Mouse (Mus musculus) midbrain, embryonic 16.5 days (tissue): ENCODE data around the gene Map3k14. TPM values are rescaled to one million over a fixed set of nuclear protein-coding genes. Genes with fewer than 3 reads are reported as not detected.

Experiments
- ATAC-seq: fragments of 200-750 bp; cut with Nextera tagmentation; 2 replicates; pipeline ENCODE4 v1.8.0; 2017; ENCODE audit warnings: moderate TSS enrichment
- H3K27ac ChIP-seq: fragments of 300-500 bp; sonication (generic); 2 replicates; pipeline ENCODE4 v1.5.1; 2014; ENCODE audit warnings: mild to moderate bottlenecking, low read length, mixed read lengths
- H3K27me3 ChIP-seq: fragments of 300-500 bp; sonication (generic); 2 replicates; pipeline ENCODE4 v1.6.1; 2014; ENCODE audit warnings: low read depth, low read length, mixed read lengths; ENCODE audit not compliant: control insufficient read depth, insufficient read depth
- H3K36me3 ChIP-seq: fragments of 300-500 bp; sonication (generic); 2 replicates; pipeline ENCODE4 v1.6.1; 2014; ENCODE audit warnings: mild to moderate bottlenecking, low read length, moderate library complexity, mixed read lengths; ENCODE audit not compliant: control insufficient read depth, insufficient read depth
- H3K4me1 ChIP-seq: fragments of 300-500 bp; sonication (generic); 2 replicates; pipeline ENCODE4 v1.6.1; 2014; ENCODE audit warnings: mild to moderate bottlenecking, low read length, mixed read lengths; ENCODE audit not compliant: control insufficient read depth, insufficient read depth
- H3K4me2 ChIP-seq: fragments of 300-500 bp; sonication (generic); 2 replicates; pipeline ENCODE4 v1.6.1; 2014; ENCODE audit warnings: mild to moderate bottlenecking, low read length, mixed read lengths
- H3K4me3 ChIP-seq: fragments of 300-500 bp; sonication (generic); 2 replicates; pipeline ENCODE4 v1.5.1; 2014; ENCODE audit warnings: low read depth, mild to moderate bottlenecking, low read length, moderate library complexity, mixed read lengths
- H3K9ac ChIP-seq: fragments of 300-500 bp; sonication (generic); 2 replicates; pipeline ENCODE4 v1.6.1; 2014; ENCODE audit warnings: low read depth, low read length, mixed read lengths
- H3K9me3 ChIP-seq: fragments of 300-500 bp; sonication (generic); replicated peaks from 2 replicates; pipeline ENCODE4 v1.6.1; 2014; ENCODE audit warnings: mild to moderate bottlenecking, low read length, mixed read lengths; ENCODE audit not compliant: control insufficient read depth, poor library complexity, severe bottlenecking
- WGBS: fragments of 180-500 bp; shearing (Covaris S2); extraction: QIAGEN DNeasy Blood & Tissue Kit; methylation state at CpG from one replicate; pipeline ENCODE4 v1.1.7; 2014; 5-methylcytosine and 5-hydroxymethylcytosine counted together
- polyA plus RNA-seq: library from polyadenylated mRNA; unstranded; fragments of >200 nt; fragmentation: Nextera tagmentation; extraction: Ambion mirVana; gene quantifications from 2 replicates; pipeline ENCODE4 v1.2.1, GENCODE M21; 2015

The Map3k14 gene
- polyA plus RNA-seq, 1 experiment from 2014 or later, result 4.4 TPM

DNA sequence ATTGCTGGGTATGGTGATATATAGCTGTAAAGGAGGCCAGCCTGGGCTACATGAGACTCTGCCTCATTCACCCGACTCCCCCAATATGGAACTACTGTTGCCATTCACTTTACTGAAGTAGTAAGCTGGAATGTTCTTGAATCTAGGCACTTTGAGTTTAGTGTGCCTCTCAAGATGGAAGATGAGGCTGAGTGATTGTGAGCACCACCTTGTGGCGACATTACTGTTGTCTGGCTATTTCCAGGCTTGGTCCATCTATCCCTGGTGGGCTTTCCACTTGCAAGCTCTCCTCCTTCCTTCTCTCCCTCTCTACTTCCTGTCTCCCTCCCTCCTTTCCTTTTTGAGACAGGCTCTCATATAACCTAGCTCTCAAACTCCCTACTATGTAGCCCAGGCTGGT, 82.4 kb downstream of the Map3k14 start:
- Histone ChIP-seq H3K4me1 (no peaks in the 10 kb centered on the region), H3K4me3 (no peak overlapping the region), H3K4me2 (no peak overlapping the region), H3K9ac (no peak overlapping the region), H3K27ac (no peak overlapping the region), H3K36me3 (no peaks in the 10 kb centered on the region; the same call in 1 of the 2 replicates), H3K9me3 (no peaks in the 10 kb centered on the region), H3K27me3 (no peaks in the 10 kb centered on the region)
- ATAC-seq, result no peak
- 41% methylated on average over 2 of the region's 2 CpGs for WGBS

DNA sequence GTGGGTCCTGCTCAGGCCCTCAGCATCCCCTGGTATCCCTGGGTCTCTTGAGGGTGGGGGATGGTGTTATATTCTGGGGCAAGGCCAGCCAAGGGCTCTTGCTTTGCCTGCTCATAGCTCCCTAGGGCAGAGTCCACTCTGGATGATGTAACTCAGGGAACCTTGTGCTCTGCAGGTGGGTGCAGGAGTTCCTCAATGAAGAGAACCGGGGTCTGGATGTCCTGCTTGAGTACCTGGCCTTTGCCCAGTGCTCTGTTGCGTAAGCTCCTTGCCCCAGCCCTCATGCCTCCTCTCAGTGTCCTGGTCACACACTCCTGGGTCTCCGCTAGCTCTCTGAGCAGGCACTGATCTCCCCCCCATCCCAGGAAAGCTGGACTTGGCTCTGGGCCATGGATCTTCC, 85.4 kb downstream of the Map3k14 start:
- no peaks in the 10 kb centered on the region; the same call in 1 of the 2 replicates for H3K36me3 ChIP-seq
- 66% methylated on average over 3 of the region's 3 CpGs for WGBS
- H3K4me1 ChIP-seq, result no peaks in the 10 kb centered on the region
- H3K4me2 ChIP-seq, result no peak overlapping the region
- H3K4me3 ChIP-seq, result no peak overlapping the region
- no peak for ATAC-seq
- H3K9me3 ChIP-seq, result no peaks in the 10 kb centered on the region
- H3K27ac ChIP-seq, result no peak overlapping the region
- no peak overlapping the region for H3K9ac ChIP-seq
- H3K27me3 ChIP-seq, result no peaks in the 10 kb centered on the region

DNA sequence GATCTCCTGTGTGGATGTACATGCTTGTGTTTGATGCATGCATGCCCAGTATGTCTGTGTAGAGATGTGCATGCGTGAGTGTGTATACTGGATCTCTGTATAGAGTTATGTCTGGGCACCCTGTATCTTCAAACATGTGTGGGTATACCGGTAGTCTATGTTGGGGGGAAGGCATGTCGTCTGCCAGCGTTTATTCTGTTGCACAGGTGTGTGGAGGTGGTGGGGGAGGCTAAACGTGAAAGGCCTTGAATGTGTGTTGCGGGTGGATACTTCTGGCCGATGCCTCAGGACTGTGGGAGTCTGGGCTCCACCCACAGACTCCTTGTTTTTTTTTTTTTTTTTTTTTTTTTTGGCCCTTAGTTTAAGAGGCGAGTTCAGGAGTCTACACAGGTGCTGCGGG, 85.9 kb downstream of the Map3k14 start:
- 77% methylated on average over 9 of the region's 9 CpGs for WGBS
- H3K9me3 ChIP-seq, result no peaks in the 10 kb centered on the region
- no peak overlapping the region for H3K9ac ChIP-seq
- no peaks in the 10 kb centered on the region for H3K27me3 ChIP-seq
- no peak overlapping the region for H3K27ac ChIP-seq
- no peak overlapping the region for H3K4me2 ChIP-seq
- no peak overlapping the region for H3K4me3 ChIP-seq
- H3K4me1 ChIP-seq, result no peaks in the 10 kb centered on the region
- ATAC-seq, result no peak
- no peaks in the 10 kb centered on the region; the same call in 1 of the 2 replicates for H3K36me3 ChIP-seq

DNA sequence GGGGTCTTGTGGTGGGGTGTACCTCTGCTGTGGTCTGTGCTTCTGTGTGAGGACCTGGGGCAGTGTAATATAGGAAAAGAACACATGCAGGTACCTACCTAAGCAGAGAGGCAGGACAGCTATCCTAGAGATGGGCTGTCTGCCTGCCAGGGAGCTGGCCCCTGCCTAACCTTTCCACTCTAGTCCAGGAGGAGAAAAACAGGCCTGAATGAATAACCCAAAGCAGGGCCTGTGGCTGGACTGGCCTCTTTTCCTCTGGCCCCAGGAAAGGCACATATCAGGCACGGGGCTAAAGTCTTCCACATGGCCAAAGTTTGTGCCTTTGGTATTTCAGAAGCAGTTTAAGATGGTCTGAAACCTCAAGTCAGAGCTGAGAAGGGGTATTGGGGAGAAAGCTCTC, 86.8 kb downstream of the Map3k14 start:
- Histone ChIP-seq H3K9me3 (no peaks in the 10 kb centered on the region), H3K4me1 (no peaks in the 10 kb centered on the region), H3K9ac (no peak overlapping the region), H3K4me2 (no peak overlapping the region), H3K27me3 (no peaks in the 10 kb centered on the region), H3K36me3 (no peaks in the 10 kb centered on the region), H3K27ac (no peak overlapping the region), H3K4me3 (no peak overlapping the region)
- ATAC-seq, result no peak
- 69% methylated on average over 1 of the region's 1 CpGs for WGBS

DNA sequence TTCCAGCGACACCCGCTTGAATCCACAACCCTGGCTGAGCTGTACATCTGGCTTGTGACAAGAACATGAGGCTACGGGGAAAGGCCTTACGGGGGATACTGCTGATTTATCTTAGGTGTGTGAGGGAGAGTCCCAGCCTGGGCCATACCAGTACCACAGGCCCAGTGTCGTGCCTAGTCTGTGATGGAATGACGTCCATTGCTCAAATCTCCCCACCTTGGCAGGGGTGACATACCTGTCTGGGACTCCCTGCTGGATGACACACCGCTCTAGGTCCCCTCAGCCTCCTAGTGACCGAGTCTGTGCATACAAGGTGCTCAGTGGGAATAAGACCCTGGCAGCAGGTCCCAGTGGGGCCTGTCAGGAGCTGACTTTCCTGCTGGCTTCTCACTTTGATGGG, 88.5 kb downstream of the Map3k14 start:
- H3K9me3 ChIP-seq, result no peaks in the 10 kb centered on the region
- H3K27me3 ChIP-seq, result no peaks in the 10 kb centered on the region
- no peaks in the 10 kb centered on the region for H3K36me3 ChIP-seq
- no peak for ATAC-seq
- peaks cover 3% of the 10 kb centered on the region; the same call in 1 of the 2 replicates for H3K4me1 ChIP-seq
- no peak overlapping the region for H3K4me2 ChIP-seq
- no peak overlapping the region for H3K4me3 ChIP-seq
- no peak overlapping the region for H3K9ac ChIP-seq
- 89% methylated on average over 8 of the region's 8 CpGs for WGBS
- no peak overlapping the region for H3K27ac ChIP-seq

DNA sequence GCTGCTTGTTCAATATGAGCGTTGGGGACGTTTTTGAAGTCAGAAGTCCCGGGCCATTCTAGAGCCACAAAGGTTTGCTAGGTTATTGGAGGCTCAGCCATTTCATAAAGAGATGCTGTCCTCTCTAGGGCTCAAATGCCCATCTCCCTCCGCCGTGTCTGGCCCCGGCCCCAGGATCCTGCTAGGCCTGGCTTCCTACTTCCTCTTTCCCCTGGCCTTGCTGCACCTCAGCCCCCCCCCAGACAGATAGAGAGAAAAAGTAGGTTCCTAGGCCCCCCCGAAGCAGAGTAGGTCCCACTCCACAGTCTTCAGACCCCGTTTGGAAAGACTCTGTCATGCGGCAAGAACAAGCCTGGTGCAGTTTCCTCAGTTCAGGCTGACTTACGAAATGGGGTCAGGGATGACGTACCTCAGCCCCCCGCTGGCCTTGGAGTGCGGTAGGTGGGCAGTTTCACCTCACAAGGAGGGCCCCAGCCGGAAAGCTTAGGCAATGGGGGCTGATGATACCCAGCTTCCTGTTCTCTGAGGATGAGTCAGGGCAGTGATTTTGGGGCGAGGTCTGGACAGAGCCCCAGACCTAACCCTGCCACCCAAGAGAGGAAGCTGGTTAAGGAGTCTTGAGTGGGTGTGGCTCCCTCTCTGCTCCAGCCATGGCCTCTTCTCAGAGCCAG, 89.3 kb downstream of the Map3k14 start:
- Histone ChIP-seq H3K9ac (no peak overlapping the region), H3K9me3 (no peaks in the 10 kb centered on the region), H3K4me3 (no peak overlapping the region), H3K27ac (no peak overlapping the region), H3K4me2 (no peak overlapping the region), H3K4me1 (peaks cover 4% of the 10 kb centered on the region), H3K27me3 (no peaks in the 10 kb centered on the region), H3K36me3 (no peaks in the 10 kb centered on the region)
- no peak for ATAC-seq
- WGBS, result 81% methylated on average over 15 of the region's 15 CpGs

DNA sequence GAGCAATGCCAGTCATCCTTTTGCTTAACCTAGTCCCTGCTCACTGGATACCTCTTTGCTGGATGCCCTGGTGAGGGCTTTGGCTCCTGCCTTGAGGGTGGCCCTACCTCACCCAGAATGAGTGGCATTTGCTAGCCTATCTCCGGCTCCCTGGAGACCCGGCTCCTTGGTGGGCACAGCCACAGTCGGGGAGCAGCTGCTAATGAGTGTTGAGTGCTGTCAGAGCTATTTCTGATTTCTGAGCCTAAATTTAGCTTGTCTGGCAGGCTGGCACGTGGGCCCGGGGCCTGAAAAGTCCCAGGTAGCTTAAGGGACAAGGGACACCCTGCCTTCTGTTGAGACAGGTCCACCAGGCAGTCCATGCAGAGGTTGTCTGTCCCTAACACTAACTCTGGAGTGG, 90.1 kb downstream of the Map3k14 start:
- ATAC-seq, result no peak

DNA sequence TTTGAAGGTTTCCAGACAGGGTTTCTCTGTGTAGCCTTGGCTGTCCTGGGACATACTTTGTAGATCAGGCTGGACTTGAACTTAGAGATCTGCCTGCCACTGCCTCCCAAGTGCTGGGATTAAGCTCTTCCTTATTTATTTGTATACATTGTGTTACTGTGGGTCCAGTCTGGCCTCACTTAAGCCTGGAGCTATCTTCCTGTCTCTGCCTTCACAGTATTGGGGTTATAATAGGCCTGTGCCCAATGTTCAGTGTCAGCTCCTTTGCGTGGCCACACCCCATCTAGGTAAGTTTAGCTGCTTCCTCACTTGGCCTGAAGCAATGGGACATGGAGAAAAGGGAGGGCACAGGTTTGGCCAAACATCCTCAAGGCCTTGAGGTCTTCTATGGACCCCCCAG, 90.8 kb downstream of the Map3k14 start:
- Histone ChIP-seq H3K9me3 (no peaks in the 10 kb centered on the region), H3K27ac (no peak overlapping the region), H3K4me1 (peaks cover 18% of the 10 kb centered on the region), H3K27me3 (no peaks in the 10 kb centered on the region), H3K36me3 (no peaks in the 10 kb centered on the region), H3K9ac (no peak overlapping the region), H3K4me2 (no peak overlapping the region), H3K4me3 (no peak overlapping the region)
- WGBS, result 96% methylated on average over 1 of the region's 1 CpGs
- no peak for ATAC-seq

More for the DNA sequence above, 90.1 kb downstream of the Map3k14 start:
- Histone ChIP-seq H3K27ac (no peak overlapping the region), H3K9me3 (no peaks in the 10 kb centered on the region), H3K4me3 (no peak overlapping the region), H3K27me3 (no peaks in the 10 kb centered on the region), H3K4me2 (no peak overlapping the region), H3K4me1 (peaks cover 11% of the 10 kb centered on the region), H3K9ac (no peak overlapping the region), H3K36me3 (no peaks in the 10 kb centered on the region)
- 77% methylated on average over 5 of the region's 5 CpGs for WGBS

DNA sequence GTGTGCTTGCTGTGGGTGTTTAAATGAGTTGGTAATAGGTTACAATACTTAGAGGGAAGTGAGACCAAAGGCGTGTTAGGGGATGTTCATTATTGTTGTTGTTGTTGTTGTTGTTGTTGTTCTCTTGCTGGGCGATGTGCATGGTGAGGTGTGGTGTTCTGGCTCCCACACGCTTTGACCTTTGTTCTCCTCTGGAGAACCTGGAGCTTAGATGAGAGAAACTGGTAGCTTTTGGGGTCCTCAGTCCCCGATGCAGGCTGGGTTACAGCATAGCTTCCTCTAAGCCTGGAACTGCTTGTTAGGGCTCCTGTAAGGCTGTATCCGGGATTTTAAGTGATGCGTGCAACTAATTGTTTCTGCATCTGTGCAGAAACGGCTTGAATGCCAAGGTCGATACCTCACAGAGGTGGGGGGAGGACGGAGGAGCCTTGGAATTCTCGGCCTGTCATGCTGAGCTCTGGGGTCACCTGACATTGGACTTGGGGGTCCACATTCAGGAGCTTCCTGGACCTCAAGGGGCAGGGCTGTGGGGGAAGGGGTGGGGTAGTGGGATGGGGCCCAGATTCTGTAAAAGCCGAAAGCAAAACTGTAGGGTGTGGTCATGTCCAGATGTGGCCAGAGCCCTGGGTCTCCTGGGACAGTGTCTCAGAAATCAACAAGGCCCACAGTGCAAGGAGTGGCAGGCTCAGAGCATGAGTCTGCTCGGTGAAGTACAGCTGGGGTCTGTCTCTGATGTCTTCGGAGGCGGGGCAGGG, 91.4 kb downstream of the Map3k14 start:
- no peak for ATAC-seq
- 75% methylated on average over 14 of the region's 14 CpGs for WGBS
- Histone ChIP-seq H3K4me2 (no peak overlapping the region), H3K4me1 (peaks cover 18% of the 10 kb centered on the region), H3K27me3 (no peaks in the 10 kb centered on the region), H3K4me3 (no peak overlapping the region), H3K36me3 (no peaks in the 10 kb centered on the region), H3K9me3 (no peaks in the 10 kb centered on the region), H3K27ac (no peak overlapping the region), H3K9ac (no peak overlapping the region)
